Mouse (Mus musculus): ENCODE measurements around the gene Safb2.

Gene Safb2

DNA sequence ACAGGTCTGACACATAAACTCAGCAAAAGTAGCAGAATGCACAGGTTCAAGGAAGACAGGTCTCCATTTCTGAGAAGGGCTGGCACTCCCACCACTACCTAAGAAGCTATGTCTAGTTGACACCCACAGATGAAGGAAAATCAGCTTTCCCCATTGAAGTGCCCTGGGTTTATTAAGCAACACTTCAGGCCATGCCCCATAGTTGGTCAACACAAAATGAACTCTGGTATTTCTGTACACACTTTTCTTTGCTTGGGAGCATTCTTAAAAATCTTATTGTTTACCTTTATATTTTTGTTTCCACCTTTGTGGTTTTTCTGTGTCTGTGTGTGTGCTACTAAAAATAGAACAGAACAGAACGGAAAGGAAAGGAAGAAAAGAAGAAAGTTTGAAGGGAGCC, 24.3 kb downstream of the Safb2 start:
- DNase-seq (ENCODE audit: low spot score in 2 of 2): no peak

DNA sequence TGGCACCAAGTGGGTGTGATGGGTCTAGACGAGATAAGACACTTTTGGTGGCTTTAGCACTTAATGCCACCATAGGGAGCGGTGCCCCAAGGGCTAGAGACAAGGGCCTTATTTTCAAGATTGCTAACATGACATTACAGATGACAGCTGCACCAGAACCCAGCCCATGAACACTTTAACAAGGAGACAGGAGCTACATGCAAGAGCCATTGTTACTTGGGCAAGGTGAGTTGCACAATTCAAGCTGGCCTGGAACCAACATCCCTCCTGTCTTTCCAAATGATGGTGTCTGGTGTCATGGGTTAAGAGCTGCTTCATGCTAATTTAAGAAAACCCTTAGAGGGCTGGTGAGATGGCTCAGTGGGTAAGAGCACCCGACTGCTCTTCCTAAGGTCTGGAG, 25.0 kb downstream of the Safb2 start:
- DNase-seq (ENCODE audit: low spot score in 2 of 2): no peak

DNA sequence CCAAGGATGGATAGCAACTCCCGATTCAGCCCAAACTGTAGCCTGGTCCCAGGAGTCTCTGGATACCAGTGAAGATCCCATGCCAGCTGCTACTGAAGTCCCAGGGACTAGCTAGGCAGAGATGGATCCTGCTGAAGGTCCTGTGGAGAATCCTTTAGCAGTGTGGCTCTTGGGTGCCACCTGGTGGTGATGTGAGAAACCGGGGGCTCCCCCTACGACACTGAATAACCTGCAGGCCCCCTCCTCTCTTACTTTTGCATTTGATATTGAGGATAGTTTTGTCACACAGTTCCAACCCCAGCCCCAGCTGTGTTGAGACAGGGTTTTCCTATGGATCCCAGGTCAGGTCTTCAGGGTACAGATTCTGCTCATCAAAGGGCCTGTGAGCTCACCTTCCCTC, 25.9 kb downstream of the Safb2 start:
- DNase-seq (ENCODE audit: low spot score in 2 of 2): peak in 1 of 2 experiments; percentile 68

DNA sequence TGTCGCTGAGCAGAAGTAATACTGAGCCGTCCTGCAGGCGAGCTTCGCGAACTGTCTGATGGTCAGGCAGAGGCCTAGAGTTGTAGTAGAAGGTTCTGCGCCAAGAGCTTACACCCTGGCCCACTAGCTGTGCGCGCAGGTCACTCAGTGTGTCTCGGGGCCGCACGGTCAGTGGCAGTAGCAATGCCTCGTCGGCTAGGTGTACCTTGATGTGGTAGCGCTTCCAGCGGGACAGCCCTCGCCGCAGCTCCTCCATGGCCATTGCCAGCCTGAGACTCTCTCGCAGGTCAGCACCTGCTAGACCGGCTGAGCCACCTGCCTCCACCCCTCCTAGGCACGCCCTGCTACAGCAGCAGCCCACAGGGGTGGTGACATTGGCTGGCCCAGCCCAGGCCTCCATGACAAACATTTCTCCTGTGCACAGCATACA, 30.2 kb downstream of the Safb2 start, which contains the start of gene Gm20219:
Gene Gm20219, minus strand, starts transcription at position 266 of the 430 bp plus-strand sequence.
- DNase-seq (ENCODE audit: low spot score in 2 of 2): no peak

DNA sequence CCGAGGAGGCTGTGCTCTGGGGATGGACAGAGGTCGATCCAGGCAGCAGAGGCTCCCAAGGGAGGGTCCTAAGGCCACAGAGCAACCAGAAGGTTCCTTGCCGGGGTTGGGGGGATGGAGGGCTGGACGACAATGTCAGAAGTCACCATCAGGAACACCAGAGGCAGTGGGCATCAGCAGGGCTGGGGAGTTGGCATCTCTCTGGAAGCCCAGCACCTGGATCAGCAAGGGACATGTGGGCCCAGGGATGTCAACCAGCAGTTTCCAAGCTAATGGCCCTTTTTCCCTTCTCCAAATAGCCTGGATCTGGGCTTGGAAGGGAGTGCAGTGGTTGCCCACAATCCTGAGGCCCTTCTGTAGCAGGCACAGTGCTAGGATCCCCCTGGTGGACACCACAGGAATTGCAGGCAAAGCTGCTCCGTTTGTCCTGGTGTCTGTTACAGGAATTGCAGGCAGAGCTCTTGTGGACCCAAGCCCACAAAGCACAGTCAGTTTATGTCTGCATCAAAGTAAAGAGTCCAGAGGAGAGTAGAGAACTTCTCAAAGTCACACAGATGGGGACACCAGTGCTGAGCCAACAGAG, 31.5 kb downstream of the Safb2 start:
- DNase-seq (ENCODE audit: low spot score in 2 of 2): peak in 1 of 2 experiments; percentile 83

DNA sequence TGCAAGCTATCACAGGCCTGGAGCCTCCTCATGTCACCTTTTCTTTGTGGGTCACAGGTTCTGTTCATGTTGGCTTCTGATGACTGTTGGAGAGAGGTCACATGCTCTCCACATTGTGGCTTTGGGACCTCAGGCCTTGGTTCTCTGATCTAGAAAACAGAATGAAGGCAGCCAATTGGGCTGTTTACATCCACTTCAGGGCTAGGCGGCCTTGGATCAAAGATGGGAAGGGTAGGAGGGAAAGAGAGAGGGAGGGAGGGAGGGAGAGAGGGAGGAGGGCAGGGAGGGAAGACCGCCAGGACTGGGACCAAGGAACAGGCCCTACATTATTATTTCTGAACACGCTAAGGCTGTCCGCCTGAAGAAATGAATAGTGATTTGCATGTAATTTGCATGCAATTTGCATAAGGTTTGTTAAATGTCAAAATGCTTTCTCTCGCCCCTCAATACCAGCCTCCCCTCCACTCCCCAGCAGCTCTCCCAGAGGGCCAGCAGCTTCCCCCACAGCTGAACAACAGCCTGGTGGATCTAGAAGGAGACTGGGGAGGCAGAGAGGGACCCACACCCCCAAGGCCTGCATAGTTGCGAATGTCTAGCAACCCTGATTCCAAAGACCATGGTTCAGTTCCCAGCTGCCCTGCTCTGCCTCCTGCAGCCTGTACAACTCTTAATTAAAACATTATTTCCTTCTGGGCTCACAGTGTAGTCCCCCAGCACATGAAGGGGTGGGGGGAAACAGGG, 32.4 kb downstream of the Safb2 start:
- DNase-seq (ENCODE audit: low spot score in 2 of 2): no peak

DNA sequence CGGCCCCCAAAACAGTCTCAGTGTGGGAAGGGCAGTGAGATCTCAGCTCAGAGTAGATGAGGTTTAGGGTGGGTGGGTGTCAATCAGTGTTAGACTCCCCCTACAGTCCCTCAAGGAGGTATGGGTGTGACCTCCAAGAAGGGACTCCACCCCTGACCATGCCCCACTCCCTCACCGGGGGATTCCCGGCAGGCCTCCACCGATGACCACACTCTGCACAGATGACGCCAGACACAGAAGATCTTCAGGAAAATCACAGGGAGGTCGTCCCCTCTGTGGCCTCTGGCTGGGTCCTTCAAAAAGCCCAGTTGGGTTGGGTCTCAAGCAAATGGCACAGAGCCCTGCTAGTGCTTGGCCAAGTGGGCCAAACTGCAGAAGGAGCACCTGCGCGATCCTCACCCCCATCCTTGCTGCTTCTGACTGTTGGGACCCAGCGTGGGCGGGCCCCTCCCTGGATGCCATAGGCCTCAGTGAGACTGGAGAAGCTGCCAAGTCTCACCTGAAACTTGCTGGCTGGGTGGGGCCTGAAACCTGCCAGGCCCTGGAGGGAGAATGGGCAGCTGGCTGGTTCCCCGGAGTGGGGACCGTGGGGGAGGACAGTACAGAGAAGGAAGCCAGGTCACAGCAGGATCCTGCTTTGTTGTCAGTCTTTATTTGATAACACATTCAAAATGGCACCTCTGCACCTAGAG, 33.5 kb downstream of the Safb2 start:
- DNase-seq (ENCODE audit: low spot score in 2 of 2): no peak

DNA sequence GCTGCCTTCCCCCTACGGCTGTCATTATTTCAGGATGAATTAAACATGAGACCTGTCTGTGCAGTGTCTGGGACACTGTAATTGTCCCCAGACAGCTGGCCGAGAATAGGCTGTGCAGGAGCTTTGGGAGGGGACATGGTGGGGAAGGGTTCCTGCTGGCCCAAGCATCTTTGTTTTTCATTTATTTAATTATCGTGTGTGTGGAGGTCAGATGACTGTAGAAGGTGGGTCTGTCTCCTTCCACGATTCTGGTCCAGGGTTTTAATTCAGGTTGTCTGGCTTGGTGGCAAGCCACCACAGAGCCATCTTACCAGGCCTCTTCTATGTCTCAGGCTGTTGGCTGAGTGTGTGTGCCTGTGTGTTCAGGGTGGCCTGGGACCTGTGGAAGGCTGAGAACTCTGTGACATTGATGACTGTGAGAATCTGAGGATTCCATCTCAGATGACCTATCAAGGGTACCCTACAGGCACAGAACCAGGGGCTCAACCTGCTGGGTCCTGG, 35.7 kb downstream of the Safb2 start:
- DNase-seq (ENCODE audit: low spot score in 2 of 2): no peak

DNA sequence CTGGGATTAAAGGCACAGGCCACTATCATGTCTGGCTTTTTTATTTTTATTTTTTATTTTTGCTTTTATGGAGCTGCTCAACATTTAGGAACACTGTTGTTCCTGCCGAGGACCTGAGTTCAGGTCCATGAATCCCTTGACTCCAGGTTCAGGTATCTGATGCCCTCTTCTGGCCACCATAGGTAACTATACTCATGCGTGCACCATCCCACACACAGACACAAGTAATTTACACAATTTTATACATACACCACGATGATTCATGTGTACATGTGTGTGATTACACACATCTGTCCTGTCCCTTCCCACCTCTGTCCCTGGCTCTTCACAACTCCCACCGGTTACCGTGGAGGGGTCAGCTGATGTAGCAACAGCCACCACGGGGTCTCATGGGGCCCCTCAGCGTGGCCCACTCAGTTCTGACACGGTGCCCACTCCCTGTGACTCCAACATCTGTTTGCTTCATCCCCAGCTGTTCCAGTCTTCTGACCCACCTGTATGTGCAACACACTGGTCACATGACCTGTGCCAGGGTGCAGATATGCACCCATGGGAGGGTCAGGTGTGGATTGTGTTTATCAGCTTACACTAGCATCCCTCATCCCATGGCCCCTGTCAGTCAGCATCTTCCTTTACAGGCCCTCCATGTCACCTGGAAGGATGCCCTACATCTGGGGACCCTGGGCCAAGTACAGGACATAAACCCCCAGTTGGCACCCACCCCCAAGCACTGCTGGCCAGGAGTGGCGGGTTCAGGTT, 36.4 kb downstream of the Safb2 start:
- no peak for DNase-seq (ENCODE audit: low spot score in 2 of 2)

DNA sequence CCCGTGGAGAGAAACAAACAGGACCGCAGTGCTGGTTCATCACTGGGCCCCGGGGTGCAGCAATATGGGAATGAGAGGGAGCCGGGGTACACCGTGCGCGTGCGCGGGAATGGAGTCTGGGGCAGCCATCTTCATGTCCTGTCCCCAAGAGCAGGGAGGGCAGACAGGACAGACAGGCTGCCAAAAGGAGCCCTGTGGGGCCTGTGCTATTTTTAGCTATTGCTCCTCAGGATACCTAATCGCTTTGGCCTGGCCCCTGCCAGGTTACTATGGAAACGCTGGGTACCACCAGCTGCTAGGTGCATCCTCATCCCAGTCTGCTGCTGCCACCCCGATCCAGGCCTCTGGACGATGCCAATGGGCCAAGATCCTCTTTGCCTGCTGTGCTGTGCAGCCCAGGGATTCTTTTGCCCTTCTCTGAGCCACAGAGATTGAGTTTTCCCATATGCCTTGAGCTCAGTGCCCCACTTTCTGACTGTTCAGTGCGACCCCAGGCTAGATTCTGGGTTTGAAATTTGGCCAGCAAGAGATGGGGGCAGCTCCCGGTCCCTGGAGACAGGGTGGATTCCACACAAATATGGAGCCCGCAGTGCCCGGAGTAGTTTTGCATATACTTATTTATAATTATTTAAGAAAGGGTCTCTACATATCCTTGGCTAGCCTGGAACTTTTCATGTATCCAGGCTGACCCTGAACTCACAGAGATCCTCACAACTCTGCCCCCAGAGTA, 37.1 kb downstream of the Safb2 start:
- DNase-seq (ENCODE audit: low spot score in 2 of 2): no peak

DNA sequence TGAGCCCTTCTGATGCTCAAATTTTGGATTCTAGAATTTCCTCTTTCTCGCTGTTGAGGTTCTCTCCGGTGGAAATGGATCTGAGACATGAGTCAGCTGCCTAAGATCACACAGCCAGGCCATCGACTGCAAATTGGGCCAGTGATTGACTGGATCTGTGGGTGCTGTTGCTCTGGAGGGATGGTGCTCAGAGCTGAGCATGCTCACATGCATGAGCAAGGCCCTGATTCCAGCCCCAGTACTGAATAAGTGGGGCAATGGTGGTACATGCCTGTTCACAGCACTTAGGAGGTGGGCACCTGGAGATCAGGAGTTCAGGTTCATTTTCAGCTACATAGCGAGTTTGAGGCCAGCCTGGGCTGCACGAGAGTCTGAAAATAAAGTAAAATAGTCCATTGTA, 37.8 kb downstream of the Safb2 start:
- DNase-seq (ENCODE audit: low spot score in 2 of 2): no peak

DNA sequence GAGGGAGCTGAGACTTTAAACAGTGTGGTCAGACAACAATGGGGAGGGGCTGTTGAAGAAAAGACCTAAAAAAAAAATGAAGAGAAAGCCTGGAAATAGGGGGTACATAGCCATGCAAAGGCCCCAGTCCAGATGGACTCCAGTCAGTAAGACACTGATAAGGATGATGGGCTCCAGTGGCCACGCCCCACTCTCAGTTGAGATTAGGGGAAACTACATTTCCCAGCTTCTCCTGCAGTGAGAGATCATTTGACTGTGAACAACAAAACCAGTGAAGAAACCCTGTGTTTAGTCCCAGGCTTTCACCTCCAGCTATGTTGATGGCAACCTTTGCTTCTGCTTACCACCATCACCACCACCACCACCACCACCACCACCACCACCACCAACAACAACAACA, 38.4 kb downstream of the Safb2 start:
- no peak for DNase-seq (ENCODE audit: low spot score in 2 of 2)

DNA sequence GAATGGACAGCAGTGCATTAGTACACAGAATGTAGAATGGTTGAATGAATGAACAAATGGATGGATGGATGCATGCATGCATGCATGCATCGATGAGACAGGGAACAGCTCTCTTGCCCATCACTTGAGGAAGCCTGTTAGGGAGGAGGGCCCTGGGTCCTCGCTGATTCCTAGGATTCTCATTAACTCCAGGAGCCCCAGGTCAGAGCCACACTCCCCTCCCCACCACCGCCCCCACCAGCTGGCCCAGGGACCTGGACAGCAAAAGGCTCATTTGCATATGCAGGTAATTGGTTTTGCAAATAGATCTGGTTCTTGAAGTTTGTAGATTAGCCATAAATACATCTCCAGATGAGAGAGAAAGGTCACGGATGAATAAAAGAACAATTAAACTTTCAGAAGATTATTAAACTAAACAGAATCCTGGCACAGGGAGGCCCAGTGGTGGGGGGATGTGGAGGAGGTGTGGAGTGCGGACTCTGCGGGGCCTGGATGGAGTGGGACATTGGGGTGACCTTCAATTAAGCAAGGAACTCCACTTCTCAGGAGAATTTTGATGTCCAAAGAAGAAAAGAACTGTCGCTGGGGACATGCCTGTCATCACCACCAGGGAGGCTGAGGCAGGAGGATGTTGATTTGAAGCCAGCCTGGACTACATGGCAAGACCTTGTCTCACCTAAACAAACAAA, 39.5 kb downstream of the Safb2 start:
- DNase-seq (ENCODE audit: low spot score in 2 of 2): no peak

DNA sequence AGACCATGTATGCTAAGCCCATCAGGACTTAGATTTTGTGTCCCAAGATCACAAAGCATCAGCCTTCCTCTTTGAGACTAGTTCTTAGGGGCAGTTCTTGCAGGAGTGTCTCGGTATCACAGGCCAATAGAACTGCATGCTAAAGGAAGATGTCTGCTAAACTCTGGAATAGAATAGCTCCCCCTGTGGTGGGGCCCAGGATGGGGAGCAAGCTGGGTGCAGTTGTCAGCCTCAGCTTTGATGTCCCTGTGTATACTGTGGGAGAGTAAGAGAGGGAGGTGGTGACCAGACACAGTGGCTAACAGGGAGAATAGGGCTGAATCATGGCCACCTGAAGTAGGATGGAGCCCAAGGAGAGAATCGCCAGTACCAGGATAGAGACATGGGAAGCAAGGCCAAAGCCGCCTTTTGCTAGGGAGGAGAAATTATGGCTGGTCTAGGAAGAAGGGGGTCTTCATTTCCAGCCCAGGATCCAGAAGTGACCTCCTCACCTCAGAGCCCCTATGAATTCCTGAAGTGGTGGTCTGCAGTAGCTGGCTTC, 40.6 kb downstream of the Safb2 start:
- DNase-seq (ENCODE audit: low spot score in 2 of 2): no peak

DNA sequence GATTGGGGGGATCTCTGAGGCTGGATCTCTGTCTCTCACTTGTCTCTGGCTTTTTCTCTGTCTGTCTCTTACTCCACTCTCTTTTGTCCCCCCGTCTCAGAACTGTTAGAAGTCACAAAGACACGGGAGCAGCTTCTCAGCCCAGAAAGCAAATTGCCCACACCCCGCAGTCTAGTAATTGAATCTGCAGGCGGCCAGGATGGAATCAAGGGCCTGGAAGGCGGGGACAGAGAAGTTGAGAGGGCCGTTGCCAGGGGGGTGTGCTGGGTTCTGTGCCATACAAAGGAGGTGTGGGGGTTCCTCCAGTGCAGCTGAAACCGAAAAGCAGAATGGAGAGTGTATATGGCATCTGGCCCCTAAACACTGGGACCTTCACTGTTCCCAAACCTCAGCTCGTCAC, 41.6 kb downstream of the Safb2 start:
- no peak for DNase-seq (ENCODE audit: low spot score in 2 of 2)

DNA sequence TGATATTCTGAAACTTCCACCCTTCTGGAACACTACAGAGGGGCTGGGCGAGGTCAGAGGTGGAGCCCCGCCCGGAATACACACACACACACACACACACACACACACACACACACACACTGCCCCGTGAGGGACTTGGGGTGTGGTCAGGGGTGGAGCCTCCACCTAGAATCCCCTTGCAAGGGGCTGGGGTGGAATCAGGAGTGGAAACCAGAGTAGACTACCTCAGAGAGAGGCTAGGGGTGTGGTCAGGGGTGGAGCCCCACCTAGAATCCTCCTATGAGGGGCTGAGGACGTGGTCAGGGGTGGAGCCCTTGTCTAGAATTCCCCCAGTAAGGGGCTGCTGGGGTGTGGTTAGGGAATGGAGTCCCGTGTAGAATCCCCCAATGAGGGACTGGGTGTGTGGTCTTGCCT, 43.8 kb downstream of the Safb2 start:
- no peak for DNase-seq (ENCODE audit: low spot score in 2 of 2)

DNA sequence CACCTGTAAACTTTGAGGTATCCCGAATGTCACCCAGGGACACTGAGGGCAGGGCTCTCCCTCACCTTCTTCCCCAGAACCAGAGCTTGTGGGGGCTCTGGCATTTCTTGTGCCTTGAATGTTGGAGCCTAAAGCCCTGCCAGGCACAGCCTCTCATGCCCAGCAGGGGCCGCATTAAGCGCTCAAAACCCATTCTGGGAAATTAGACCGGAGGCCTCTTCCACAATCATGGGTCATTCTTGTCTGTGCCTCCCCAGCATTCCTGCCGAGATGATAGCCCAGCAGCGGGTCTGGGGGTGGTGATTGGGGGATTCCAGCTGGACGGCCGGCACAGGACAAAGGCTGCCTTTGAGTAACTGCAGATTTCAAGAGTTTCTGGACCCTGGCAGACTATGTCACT, 46.5 kb downstream of the Safb2 start:
- DNase-seq (ENCODE audit: low spot score in 2 of 2): no peak

DNA sequence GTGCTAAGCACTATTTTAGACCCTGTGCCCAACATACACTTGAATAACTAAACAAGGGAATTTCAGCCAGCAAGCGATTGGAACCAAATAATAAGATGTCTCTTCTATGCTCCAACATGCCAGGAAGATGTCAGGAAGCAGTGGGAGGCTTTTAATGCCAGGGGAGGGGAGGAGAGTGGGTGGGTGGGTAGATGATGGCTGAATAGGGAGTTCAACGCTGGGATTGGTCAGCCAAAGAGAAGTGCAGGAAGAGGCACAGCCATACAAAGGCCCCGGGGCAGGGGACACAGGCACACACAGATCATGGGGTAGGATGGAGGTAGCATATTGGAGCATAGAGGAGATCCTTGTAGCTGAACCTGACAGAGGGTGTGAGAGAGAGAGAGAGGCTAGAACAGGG, 47.5 kb downstream of the Safb2 start:
- DNase-seq (ENCODE audit: low spot score in 2 of 2): no peak

DNA sequence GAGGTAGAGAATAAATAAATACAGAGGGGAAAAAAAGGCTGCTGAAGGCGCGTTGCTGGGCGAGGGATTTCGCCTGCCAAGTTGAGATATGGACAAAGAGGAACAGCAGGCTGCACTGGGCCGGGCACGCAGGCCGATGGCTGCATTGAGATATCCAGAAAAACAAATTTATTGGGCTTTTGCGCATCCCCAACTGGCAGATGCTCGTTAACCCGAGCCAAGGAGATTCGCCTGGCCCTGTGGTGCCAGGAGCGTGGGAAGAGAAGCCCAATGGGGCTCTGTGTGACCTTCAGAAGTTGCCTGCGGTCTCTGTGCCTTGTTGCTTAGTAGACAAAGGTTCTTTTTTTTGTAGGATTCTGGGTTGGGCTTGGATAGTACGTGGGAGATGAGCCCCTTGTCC, 48.2 kb downstream of the Safb2 start:
- DNase-seq (ENCODE audit: low spot score in 2 of 2): no peak

DNA sequence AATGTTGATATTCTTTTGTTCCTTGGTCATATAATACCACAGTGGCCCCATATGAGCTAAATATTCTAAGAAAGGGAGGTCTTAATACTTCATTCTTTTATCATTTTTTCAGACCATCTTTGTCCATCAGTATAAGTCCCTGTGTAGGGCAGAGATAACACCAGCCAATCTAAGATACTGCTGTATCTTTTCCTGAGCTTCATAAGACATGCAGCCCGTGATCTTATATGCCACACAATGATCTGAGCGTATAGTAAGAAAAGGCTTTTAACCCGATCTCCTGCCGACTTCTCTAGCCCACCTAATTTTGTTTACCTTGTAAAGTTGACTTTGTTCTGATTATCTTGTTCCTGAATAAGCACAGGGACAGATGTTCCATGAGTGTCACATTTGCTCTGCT, 59.4 kb downstream of the Safb2 start:
- DNase-seq (ENCODE audit: low spot score in 2 of 2): no peak

DNA sequence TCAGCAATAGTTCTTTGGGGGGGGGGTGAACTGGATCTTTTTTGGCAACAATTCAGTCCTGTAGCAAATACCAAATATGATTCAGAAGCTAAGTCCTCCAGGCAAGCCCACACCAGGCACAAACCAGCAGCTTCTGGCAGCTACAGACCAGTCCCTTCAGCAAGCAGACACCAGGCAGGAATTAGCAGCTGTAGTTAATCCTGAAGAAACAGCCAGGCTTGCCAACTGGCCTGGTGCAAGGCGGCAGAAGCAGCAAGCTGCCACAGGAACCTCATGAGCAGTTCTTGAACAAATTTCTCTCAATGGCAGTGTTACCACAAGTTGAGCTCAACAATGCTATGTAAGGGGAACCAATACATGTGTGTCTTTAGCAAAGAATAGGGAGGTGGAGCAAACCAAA, 61.6 kb downstream of the Safb2 start:
- no peak for DNase-seq (ENCODE audit: low spot score in 2 of 2)
